Mouse (Mus musculus): ENCODE results near the gene Serpina3f.

Serpina3f gene

GRCm38 (mm10) chr12:104262863-104263262, 48.5 kb downstream of the Serpina3f start, which contains the start of gene Serpina3i:
Gene Serpina3i (plus strand): TSS chr12:104263122.
- DNase-seq = no peak

DNA sequence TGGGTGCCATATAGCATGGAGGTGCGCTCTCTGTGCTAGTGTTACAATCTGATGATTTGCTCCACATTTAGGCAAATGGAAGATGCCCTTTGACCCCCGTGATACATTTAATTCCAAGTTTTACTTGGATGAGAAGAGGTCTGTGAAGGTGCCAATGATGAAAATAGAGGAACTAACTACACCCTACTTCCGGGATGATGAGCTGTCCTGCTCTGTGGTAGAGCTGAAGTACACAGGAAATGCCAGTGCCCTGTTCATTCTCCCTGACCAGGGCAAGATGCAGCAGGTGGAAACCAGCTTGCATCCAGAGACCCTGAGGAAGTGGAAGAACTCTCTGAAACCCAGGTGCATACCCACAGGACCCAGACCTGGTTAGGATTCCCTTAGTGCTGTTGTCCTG, 52.0 kb downstream of the Serpina3f start:
- DNase-seq = no peak

All from cerebellum, adult 9-11 months (tissue).